Mouse (Mus musculus) liver, embryonic 15.5 days (tissue): Measurements from ENCODE around the gene Lin7c. TPM values are rescaled to one million over a fixed set of nuclear protein-coding genes. Genes with fewer than 3 reads are reported as not detected.

Experiments used
- ATAC-seq: fragments of 200-750 bp; cut with Nextera tagmentation; 2 replicates; pipeline ENCODE4 v1.8.0; 2017; ENCODE audit warnings: moderate number of reproducible peaks, mild to moderate bottlenecking, moderate library complexity; ENCODE audit not compliant: insufficient read depth
- H3K27ac ChIP-seq: fragments of 300-500 bp; sonication (generic); replicated peaks from 2 replicates; pipeline ENCODE4 v1.5.1; 2015; ENCODE audit warnings: mild to moderate bottlenecking, inconsistent platforms
- H3K27me3 ChIP-seq: fragments of 300-500 bp; sonication (generic); 2 replicates; pipeline ENCODE4 v1.6.1; 2015; ENCODE audit warnings: mild to moderate bottlenecking, inconsistent platforms
- H3K36me3 ChIP-seq: fragments of 300-500 bp; sonication (generic); replicated peaks from 2 replicates; pipeline ENCODE4 v1.6.1; 2015; ENCODE audit warnings: moderate library complexity, mild to moderate bottlenecking, inconsistent platforms
- H3K4me1 ChIP-seq: fragments of 300-500 bp; sonication (generic); replicated peaks from 2 replicates; pipeline ENCODE4 v1.6.1; 2015; ENCODE audit warnings: inconsistent platforms
- H3K4me2 ChIP-seq: fragments of 300-500 bp; sonication (generic); 2 replicates; pipeline ENCODE4 v1.6.1; 2015; ENCODE audit warnings: moderate library complexity, mild to moderate bottlenecking, inconsistent platforms
- H3K4me3 ChIP-seq: fragments of 300-500 bp; sonication (generic); replicated peaks from 2 replicates; pipeline ENCODE4 v1.5.1; 2015; ENCODE audit warnings: mild to moderate bottlenecking, inconsistent platforms
- H3K9ac ChIP-seq: fragments of 300-500 bp; sonication (generic); 2 replicates; pipeline ENCODE4 v1.6.1; 2015; ENCODE audit warnings: moderate library complexity, mild to moderate bottlenecking, inconsistent platforms
- H3K9me3 ChIP-seq: fragments of 300-500 bp; sonication (generic); replicated peaks from 2 replicates; pipeline ENCODE4 v1.6.1; 2016; ENCODE audit warnings: inconsistent platforms
- WGBS: fragments of 180-500 bp; shearing (Covaris S2); methylation state at CpG from one replicate; pipeline ENCODE4 v1.1.7; 2015; ENCODE audit warnings: mixed read lengths; ENCODE audit not compliant: insufficient replicate concordance; 5-methylcytosine and 5-hydroxymethylcytosine counted together
- polyA plus RNA-seq: library from polyadenylated mRNA; unstranded; fragments of >200 nt; fragmentation: Nextera tagmentation; extraction: Ambion mirVana; gene quantifications from 2 replicates; pipeline ENCODE4 v1.2.1, GENCODE M21; 2015

Gene Lin7c
- polyA plus RNA-seq, 1 experiment from 2014 or later = 18.1 TPM

DNA sequence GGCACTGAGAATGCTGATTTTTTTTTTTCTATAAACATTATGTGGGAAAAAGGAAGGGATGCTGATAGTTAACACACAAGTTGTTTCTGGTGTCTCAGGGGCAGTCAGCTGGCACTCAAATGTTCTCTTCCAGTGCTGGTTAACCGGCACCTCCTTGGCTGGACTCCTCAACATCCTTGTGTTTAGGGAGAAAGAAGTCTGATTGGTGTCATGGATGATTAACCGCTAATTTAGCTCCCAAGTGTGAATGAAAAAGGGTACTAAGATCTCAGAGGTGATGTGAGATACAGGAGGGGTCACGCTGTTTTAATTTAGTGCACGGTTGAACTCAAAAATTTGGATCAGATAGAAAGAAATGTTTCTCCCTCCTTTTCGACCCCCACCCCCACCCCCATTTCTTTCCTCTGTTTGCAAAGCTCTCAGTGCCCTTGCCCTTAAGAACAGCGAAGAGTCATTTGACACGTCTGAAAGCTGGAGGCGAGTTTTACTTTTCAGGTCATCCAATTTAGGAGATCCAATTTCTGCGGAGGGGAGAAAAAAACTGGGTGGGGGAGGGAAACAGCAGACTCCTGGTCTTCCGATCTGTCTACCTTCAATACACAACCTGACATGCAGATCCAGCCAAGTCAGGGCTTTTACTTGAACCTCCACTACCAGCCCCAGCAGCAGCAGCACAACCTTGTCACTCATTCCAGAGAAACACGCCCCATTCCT lies 26.3 kb downstream of the Lin7c start:
- WGBS = 7% methylated on average over 11 of the region's 11 CpGs

DNA sequence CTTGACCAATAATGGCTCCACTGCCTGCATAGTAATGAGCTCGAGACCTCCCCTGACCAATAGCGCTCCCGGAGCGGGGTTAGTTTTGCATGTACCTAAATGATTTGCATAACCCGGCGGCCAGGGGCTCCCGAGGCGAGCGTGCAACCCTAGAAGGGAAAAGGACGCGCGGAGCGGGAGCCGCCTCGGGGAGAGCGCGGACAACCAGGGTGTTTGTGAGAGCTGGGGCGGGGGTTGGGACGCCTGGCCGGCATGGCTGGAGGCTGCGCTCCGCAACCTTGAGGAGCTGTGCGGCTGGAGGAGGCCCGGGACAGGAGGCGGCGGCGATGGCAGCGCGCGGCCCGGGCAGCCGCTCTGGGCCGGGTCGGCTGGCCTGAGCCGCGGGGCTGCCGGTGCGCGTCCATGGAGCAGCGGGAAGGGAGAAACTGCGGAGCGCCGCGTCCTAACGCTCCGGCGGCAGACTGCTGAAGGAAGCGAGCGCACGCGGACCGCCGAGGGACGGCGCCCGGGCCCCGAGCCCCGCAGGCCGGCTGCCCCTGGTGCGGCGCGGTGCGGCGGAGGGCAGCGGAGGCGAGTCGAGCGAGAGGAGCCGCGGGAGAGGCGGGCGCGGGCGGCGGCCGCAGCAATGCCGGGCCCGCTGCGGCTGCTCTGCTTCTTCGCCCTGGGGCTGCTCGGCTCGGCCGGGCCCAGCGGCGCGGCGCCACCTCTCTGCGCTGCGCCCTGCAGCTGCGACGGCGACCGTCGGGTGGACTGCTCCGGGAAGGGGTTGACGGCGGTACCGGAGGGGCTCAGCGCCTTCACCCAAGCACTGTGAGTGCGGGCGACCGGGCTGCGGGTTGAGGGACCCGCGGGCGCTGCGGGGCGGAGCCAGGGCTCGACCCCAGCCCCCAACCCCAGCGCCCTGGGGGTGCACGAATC lies 27.1 kb downstream of the Lin7c start, which contains the start of gene Lgr4:
Gene Lgr4, plus strand, starts transcription at position 152 of the 918 bp plus-strand sequence.
- peak; percentile 97 for ATAC-seq
- under 1% methylated on average over 105 of the region's 111 CpGs for WGBS
- Histone ChIP-seq H3K36me3 (no peaks in the 10 kb centered on the region), H3K4me3 (peak within 1 kb of the TSS; percentile 75), H3K9me3 (no peaks in the 10 kb centered on the region), H3K27ac (peak within 1 kb of the TSS; percentile 90), H3K4me2 (peak within 1 kb of the TSS; percentile 97), H3K9ac (peak within 1 kb of the TSS; percentile 79), H3K4me1 (peaks cover 44% of the 10 kb centered on the region), H3K27me3 (peaks cover 16% of the 10 kb centered on the region)

More for the DNA sequence above, 26.3 kb downstream of the Lin7c start:
- H3K4me2 ChIP-seq = peak overlapping the region; percentile 97
- 0 out of 2 replicates have a peak overlapping the region, but pooled peaks have one; percentile 28 for H3K9ac ChIP-seq
- no peaks in the 10 kb centered on the region for H3K36me3 ChIP-seq
- no peak overlapping the region for H3K27ac ChIP-seq
- ATAC-seq = no peak
- peaks cover 44% of the 10 kb centered on the region for H3K4me1 ChIP-seq
- H3K27me3 ChIP-seq = peaks cover 16% of the 10 kb centered on the region
- peak overlapping the region; percentile 75 for H3K4me3 ChIP-seq
- no peaks in the 10 kb centered on the region for H3K9me3 ChIP-seq

DNA sequence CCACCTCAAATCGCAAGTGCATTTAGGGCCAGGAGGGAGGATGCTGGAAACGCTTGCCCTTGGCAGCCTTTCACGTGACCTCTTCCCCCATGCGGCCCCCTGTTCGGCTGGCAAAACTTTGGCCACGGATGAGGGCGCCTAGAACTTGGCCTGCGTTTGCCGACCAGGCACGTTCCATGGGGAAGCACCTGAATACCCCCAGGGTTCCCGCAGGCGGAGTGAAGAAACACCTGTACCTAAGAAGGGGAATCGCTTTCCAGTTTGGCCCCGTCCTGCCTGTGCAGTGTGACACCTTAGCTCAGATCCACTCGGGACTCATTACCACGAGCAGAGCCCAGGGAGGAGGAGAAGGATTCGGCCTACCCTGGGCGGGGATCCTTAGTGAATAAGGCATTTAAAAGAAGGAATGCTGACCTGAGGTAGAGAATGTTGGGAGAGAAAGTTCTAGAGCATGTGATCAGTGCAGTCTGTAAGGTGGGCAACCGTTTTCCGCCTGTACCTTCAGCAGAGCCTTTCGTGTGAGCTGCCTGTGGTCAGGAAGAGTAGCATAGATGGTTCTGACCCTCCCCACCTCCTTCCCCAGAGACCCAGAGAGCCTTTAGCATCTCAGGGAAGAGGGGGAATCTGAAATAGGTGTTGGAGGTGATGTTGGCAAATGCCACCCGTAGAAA lies 28.1 kb downstream of the Lin7c start:
- peak overlapping the region; percentile 79 for H3K9ac ChIP-seq
- no peak overlapping the region for H3K27ac ChIP-seq
- H3K4me2 ChIP-seq = peak overlapping the region; percentile 97
- peaks cover 9% of the 10 kb centered on the region for H3K27me3 ChIP-seq
- H3K4me3 ChIP-seq = peak overlapping the region; percentile 75
- 15% methylated on average over 22 of the region's 22 CpGs for WGBS
- peaks cover 44% of the 10 kb centered on the region for H3K4me1 ChIP-seq
- ATAC-seq = no peak
- H3K36me3 ChIP-seq = no peaks in the 10 kb centered on the region
- no peaks in the 10 kb centered on the region for H3K9me3 ChIP-seq

DNA sequence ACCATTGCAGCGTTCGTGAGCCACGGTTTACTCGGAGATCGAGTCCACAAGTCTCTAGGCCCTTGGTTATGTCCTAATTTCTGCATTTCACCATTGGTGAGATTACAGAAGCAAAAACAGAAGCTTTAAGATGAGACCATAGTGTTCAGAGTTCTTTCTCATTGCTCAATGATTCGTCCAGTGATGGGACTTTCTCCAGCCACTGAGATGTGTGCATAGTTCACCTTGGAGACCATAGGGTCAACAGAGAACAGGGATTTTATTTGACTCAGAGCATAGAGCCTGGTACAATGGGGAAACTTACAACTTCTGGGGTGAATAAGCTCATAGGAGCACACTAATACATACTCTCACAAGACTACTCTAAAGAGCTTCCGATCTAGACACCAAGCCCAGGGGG lies 29.8 kb downstream of the Lin7c start:
- Histone ChIP-seq H3K27ac (no peak overlapping the region), H3K4me2 (peak overlapping the region; percentile 97), H3K27me3 (peaks cover 7% of the 10 kb centered on the region; the same call in 1 of the 2 replicates), H3K4me1 (peaks cover 44% of the 10 kb centered on the region), H3K9ac (no peak overlapping the region), H3K9me3 (no peaks in the 10 kb centered on the region), H3K4me3 (no peak overlapping the region), H3K36me3 (no peaks in the 10 kb centered on the region)
- 82% methylated on average over 7 of the region's 7 CpGs for WGBS
- no peak for ATAC-seq

DNA sequence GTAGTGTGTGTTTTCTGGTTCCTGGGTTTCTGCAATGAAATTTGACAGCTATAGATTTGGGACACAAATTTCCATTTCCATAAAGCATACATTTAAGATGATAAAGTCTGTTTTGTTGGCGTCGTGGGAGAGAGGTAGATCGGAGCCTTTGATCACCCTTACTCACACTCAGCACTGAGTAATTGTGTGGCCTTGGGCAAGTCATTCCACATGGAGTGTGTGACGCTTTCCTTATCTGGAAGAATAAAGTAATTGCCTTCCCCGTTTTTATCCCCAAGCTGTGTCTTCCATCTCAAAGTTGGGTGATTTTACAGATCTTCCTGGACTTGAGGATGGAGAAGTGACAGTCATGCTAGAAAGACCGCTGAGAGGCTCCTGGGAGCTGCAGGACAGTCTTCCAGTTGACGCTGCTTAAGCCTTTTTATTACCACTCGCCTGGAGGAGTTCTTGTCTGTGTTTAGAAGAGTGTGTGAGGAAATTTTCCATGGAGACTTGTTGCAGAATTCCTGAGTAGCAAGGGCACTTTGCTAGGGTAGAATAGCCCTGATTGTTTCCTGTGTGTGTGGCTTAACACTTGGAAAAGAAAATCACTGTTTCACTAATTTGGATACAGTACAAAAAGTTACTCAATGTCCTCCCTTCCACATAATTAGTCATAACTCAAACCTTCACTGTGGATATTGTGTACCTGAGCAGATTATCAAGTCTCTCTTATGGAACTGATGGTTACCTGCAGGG lies 30.8 kb downstream of the Lin7c start:
- H3K27me3 ChIP-seq = peaks cover 7% of the 10 kb centered on the region; the same call in 1 of the 2 replicates
- H3K27ac ChIP-seq = no peak overlapping the region
- H3K4me2 ChIP-seq = no peak overlapping the region
- no peak overlapping the region for H3K9ac ChIP-seq
- H3K36me3 ChIP-seq = no peaks in the 10 kb centered on the region
- H3K4me3 ChIP-seq = no peak overlapping the region
- 63% methylated on average over 8 of the region's 8 CpGs for WGBS
- H3K4me1 ChIP-seq = peaks cover 44% of the 10 kb centered on the region
- no peaks in the 10 kb centered on the region for H3K9me3 ChIP-seq
- no peak for ATAC-seq

DNA sequence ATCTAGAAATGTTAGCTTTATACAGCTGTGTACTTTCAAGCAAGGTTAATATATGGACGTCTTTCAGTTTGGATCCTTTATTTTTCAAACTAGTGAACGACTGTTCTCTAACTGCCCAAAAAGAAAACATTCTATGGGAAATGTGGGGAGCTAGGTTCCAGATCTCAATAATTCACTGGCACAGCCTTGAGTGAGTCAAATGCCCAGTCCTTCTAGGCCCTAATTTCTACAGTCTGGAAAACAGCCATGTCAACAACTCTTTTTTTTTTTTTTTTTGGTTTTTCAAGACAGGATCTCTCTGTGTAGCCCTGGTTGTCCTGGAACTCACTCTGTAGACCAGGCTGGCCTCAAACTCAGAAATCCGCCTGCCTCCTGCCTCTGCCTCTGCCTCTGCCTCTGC lies 31.7 kb downstream of the Lin7c start:
- no peak overlapping the region for H3K9ac ChIP-seq
- no peak overlapping the region for H3K4me3 ChIP-seq
- no peak overlapping the region for H3K27ac ChIP-seq
- peaks cover 7% of the 10 kb centered on the region; the same call in 1 of the 2 replicates for H3K27me3 ChIP-seq
- WGBS = 67% methylated on average over 3 of the region's 3 CpGs
- no peaks in the 10 kb centered on the region for H3K36me3 ChIP-seq
- H3K4me1 ChIP-seq = peaks cover 37% of the 10 kb centered on the region
- no peaks in the 10 kb centered on the region for H3K9me3 ChIP-seq
- no peak for ATAC-seq
- H3K4me2 ChIP-seq = no peak overlapping the region

DNA sequence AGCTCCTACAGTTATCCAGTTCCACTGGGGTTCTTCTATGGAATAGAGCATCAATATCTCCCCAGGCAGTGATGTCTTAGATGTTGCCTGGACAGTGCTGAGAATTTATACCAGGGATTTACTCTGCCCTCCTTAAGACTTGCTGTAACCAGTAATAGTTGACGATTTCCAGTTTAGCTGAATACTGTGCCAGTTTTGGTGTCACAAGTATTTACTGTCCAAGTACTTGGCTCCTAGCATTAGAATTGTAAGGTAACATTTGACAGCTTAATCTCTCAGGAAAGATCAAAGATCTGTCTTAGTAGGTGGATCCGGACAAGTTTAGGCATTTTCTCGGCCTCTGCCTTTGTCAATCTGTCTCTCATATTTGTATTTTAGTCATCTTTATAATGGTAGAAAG lies 32.4 kb downstream of the Lin7c start:
- H3K4me1 ChIP-seq = peaks cover 33% of the 10 kb centered on the region
- H3K27me3 ChIP-seq = peaks cover 7% of the 10 kb centered on the region; the same call in 1 of the 2 replicates
- WGBS = 66% methylated on average over 3 of the region's 3 CpGs
- no peak overlapping the region for H3K4me2 ChIP-seq
- no peak overlapping the region for H3K9ac ChIP-seq
- ATAC-seq = no peak
- H3K36me3 ChIP-seq = no peaks in the 10 kb centered on the region
- no peak overlapping the region for H3K27ac ChIP-seq
- no peak overlapping the region for H3K4me3 ChIP-seq
- no peaks in the 10 kb centered on the region for H3K9me3 ChIP-seq

DNA sequence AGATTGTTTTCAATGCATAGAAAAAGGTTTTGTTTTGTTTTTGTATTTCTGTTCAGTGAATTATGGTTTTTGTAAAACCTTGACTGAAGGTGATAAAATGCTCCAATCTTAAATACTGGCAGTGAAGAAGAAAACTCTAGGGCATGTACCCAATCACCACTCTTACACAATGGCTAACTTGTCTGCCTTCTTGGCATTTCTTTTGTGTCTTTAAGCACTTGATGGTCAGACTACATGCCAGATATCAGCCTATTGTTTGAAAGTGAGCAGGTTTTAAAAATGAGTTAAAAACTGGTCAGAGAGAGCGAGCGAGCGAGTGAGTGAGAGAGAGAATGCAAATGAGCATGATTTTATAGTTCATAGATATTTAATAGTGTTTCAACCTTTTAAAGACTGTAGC lies 33.3 kb downstream of the Lin7c start:
- Histone ChIP-seq H3K9me3 (no peaks in the 10 kb centered on the region), H3K9ac (no peak overlapping the region), H3K27me3 (no peaks in the 10 kb centered on the region), H3K4me3 (no peak overlapping the region), H3K4me1 (peaks cover 28% of the 10 kb centered on the region), H3K36me3 (no peaks in the 10 kb centered on the region), H3K4me2 (no peak overlapping the region), H3K27ac (no peak overlapping the region)
- no peak for ATAC-seq
- 79% methylated on average over 3 of the region's 3 CpGs for WGBS

DNA sequence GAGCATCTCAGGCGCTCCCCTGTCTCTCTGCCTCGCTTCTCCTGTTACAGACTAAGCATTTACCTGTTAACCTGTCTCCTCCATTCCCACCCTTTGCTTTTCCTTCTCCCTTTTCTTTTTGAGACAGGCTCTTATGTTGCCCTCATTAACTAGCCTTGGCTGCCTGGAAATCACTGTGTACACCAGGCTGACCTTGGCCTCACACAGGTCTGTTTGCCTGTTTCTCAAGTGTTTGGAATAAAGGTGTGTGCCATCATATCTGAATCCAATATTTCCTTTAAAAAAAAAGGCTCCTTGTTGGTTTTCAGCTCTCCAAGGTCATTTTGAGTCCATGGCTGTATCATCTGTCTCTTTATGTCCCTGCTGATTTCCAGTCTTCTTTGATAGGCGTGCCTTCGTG lies 36.3 kb downstream of the Lin7c start:
- Histone ChIP-seq H3K4me1 (peaks cover 9% of the 10 kb centered on the region), H3K4me3 (no peak overlapping the region), H3K9ac (no peak overlapping the region), H3K9me3 (no peaks in the 10 kb centered on the region), H3K4me2 (no peak overlapping the region), H3K27ac (no peak overlapping the region), H3K27me3 (no peaks in the 10 kb centered on the region), H3K36me3 (no peaks in the 10 kb centered on the region)
- ATAC-seq = no peak
- 85% methylated on average over 4 of the region's 4 CpGs for WGBS

DNA sequence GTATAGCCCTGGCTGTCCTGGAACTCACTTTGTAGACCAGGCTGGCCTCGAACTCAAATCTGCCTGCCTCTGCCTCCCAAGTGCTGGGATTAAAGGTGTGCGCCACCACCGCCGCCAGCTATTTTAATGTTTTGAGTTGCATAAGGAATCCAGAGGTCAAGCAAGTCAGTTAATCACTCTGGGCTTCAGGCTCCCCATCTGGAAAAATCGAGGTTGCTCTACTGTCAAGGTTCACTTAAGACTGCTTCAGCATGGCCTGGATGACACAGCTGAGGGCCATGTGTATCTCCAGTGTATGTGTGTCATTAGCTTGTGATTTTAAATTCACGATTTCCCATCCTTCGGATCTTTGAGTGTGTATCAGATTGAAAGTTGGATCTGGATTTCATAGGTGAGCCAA lies 36.8 kb downstream of the Lin7c start:
- Histone ChIP-seq H3K9ac (no peak overlapping the region), H3K27me3 (no peaks in the 10 kb centered on the region), H3K4me3 (no peak overlapping the region), H3K4me1 (peaks cover 9% of the 10 kb centered on the region), H3K27ac (no peak overlapping the region), H3K9me3 (no peaks in the 10 kb centered on the region), H3K36me3 (no peaks in the 10 kb centered on the region), H3K4me2 (no peak overlapping the region)
- no peak for ATAC-seq
- 68% methylated on average over 7 of the region's 7 CpGs for WGBS
